Mouse (Mus musculus) spleen, embryonic (tissue): ENCODE data around the gene Lmo7.

Experiments used
- CTCF ChIA-PET: fragments of 350-600 bp; sonication (Branson Sonifier 250); formaldehyde crosslinking; loops from one replicate; lab custom pipeline; 2022; lab: Charles Lee

Lmo7 gene

GRCm38 (mm10) chr14:101836401-101836800, 106.6 kb downstream of the Lmo7 start:
- CTCF ChIA-PET: no interaction called here

- CTCF ChIA-PET: no interaction called here
Observed at GRCm38 (mm10) chr14:101837176-101837575, 107.4 kb downstream of the Lmo7 start.

DNA sequence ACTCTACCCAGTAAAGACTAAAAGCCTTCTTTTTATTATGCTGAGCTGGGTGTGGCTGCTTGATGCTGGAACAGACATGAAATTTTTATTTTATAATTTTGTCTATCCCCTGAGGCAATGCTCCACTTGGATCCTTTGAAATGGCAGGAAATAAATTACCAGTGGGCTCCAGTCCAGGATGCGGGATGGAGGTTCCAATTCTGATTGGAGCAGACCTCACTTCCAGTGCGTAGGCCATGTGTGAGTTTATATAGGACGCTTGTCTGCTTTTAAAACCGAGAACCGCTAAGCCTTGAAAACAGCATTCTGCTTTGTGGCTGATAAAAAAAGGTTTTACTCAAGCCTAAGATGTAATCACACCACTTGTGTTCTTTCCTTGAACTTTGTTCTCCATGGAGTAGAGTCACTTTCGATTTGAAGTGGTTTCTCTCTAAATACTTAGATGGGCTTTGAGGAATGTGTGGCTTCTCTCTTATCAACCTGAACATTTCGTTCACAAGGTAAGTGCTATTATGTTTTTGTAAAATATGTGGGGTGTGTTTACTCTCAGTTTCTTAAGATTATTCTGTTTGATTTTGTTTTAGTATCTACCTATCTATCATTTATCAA, 108.6 kb downstream of the Lmo7 start:
- CTCF ChIA-PET: no interaction called here

GRCm38 (mm10) chr14:101839771-101840731, 110.3 kb downstream of the Lmo7 start:
- CTCF ChIA-PET: no interaction called here

- CTCF ChIA-PET: no interaction called here
Observed at GRCm38 (mm10) chr14:101841271-101841670, 111.5 kb downstream of the Lmo7 start.

DNA sequence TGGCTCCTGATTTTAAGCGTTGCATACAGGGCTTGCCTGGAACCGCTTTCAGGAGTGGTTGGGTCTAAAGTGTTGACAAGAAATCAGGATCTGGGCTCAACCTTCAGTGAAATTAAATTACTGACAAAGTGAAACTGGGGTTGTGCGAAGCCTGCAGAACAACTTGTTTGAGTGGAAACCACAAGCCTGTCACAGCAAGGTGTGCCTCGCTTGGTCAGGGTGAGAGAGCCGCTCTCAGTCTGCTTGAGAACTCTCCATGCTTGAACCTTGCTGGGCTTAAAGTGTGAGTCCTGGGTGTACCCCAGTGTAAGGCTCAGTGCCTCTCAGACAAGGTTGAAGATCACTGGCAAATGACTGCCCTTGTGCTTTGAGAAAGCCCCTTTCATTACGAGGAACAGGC, 112.8 kb downstream of the Lmo7 start:
- CTCF ChIA-PET: no interaction called here

- CTCF ChIA-PET: no interaction called here
Observed at GRCm38 (mm10) chr14:101843443-101843842, 113.7 kb downstream of the Lmo7 start.

DNA sequence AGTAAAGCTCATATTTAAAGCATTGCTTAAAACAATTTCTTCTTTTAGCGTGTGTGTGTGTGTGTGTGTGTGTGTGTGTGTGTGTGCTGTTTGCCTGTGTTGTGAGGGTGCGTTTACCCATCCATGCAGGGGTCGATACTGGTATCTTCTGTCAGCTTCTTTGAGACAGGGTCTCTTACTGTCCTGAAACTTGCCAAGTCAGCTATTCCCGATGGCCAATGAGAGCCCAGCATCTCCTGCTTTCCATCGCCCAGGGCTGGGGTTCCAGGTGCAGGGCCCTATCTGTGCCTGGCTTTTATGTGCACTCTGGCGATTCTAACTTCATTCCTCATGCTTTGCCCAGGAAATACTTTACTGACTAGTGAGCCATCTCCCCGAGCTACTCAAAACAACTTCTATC, 114.7 kb downstream of the Lmo7 start:
- CTCF ChIA-PET: interaction anchor here (0.7 kb wide), 1 partner anchor 10 kb away, joined by 16 read pairs; no protein-coding TSS in a partner anchor

- CTCF ChIA-PET: no interaction called here
Observed at GRCm38 (mm10) chr14:101846097-101846882, 116.5 kb downstream of the Lmo7 start.

- CTCF ChIA-PET: no interaction called here
Observed at GRCm38 (mm10) chr14:101847520-101847919, 117.8 kb downstream of the Lmo7 start.

DNA sequence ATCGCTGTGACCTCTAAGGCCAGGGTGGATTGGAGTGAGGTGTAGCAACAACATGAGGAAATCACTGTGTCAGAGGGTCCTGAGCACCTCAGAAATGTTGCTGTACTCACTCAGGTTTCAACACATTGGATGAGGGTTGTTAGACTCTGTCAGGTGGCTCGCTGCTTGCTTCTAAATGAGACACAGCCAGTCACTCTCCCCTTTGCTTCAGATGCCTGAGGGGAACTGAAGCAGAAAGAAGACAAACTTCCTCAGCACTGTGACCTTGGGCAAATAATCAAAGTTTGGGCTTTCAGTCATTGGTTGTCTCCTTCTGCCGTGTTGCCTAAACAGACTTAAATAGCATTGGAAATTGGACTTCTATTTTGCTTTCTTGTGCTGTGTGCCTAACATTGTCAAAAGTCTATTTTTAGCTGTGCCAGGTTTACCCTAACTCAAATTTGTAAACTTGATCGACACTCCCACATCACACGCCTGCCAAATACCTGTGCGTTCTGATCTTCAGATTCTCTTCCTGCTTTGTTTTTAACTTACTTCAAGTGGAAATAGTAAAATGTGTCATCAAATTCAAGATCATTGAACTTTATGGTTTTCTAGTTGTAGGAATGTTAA, 122.9 kb downstream of the Lmo7 start:
- CTCF ChIA-PET: no interaction called here

- CTCF ChIA-PET: no interaction called here
Observed at GRCm38 (mm10) chr14:101853207-101853606, 123.5 kb downstream of the Lmo7 start.

GRCm38 (mm10) chr14:101853722-101854121, 124.0 kb downstream of the Lmo7 start:
- CTCF ChIA-PET: interaction anchor here (0.6 kb wide), 2 partner anchors 12 to 91 kb away, joined by 3 to 4 read pairs; no protein-coding TSS in a partner anchor

- CTCF ChIA-PET: interaction anchor here (0.6 kb wide), 2 partner anchors 11 to 90 kb away, joined by 3 to 4 read pairs; no protein-coding TSS in a partner anchor
Observed at GRCm38 (mm10) chr14:101854226-101854625, 124.5 kb downstream of the Lmo7 start.

DNA sequence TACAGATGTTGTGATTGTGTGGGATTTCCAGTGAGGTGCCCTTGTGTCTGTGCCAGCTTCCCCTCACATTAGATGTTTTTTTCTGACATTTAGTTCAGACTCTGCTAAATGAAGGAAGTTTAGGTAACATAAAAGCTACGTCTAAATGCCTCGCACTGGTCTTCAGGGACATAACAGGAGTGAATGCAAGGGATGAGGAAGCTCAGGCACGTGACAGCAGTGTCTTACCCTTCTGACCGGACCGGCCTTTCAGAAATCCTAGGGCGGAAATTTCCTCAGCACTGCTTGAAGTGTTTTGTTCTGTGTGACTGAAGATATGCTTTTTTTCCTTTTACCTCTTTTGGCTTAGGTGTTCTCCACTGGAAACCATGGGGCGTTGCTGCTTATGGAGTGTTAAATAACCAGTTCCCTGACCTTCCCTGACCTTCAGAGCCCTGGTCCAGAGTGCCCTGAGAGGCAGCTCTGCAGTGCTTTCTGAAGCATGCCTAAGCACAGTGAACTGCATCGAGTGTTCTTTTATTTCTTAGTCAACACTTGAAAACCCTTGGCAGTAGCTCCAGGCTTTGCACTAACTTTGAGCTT, 129.6 kb downstream of the Lmo7 start:
- CTCF ChIA-PET: no interaction called here

DNA sequence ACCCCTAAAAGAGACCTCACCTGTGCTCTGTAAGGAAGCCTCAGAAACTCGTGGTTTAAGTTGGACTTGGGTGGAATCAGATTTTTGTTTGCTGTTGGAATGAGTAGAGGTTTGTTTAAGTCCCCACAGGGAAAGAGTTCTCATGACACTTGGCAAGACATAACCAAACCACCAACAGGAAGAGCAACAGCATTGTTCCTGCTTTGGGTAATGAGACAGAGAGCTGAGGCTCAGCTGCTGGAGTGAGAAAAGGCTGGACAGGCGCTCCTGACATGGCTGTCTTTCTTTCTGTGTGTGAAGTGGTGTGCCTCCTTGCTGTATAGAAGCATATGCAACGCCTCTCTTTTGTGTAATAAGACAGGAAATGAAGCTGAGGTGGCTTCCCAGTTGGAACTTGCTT, 132.3 kb downstream of the Lmo7 start:
- CTCF ChIA-PET: no interaction called here

DNA sequence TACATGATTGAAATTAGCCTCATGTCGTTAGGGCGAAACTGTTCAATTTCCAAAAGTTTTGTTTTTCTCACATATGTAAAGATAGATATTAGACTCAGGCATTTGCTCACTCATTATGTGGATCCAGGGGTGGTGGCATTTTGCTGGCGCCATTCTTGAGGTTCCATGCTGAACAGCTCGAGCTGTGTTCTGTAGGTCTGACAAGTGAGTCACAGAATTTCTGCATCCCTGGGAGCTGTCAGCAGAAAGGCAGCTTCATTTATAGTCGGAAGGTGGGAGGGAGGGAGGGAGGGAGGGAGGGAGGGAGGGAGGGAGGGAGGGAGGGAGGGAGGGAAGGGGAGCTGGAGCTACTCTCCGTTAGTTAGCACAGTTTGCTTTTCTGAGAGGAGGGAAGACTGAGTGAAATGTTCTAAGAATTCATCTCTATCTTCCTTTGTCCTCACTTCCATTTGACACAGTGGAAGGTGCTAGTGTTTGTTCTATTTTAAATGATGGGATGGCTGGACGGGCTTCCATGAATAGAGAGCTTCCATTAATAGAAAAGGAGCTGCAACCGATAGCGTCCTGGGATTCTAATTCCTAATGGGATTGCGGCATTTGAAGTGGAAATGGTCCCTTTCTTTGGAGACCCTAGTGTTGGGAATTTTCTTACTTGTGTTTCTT, 137.4 kb downstream of the Lmo7 start:
- CTCF ChIA-PET: no interaction called here

DNA sequence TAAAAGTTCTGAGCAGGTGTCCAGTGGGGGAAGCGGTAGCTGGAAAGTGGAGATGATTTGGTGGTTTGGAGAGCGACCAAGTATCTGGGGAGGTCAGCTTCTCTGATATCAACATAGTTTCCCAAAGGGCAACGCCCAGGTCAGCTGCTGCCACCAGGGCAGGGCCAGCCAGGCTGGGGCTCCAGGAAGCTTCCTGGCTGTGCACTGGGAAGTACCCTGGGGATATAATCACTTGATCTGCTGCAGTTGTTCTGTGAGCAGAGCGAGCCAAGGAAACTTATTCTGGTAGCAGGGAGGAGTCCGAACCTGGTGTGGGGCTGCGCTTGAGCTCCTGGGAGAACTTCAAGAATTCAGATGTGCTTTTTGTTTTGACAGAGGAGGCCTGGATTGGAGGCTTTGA, 139.4 kb downstream of the Lmo7 start:
- CTCF ChIA-PET: no interaction called here

DNA sequence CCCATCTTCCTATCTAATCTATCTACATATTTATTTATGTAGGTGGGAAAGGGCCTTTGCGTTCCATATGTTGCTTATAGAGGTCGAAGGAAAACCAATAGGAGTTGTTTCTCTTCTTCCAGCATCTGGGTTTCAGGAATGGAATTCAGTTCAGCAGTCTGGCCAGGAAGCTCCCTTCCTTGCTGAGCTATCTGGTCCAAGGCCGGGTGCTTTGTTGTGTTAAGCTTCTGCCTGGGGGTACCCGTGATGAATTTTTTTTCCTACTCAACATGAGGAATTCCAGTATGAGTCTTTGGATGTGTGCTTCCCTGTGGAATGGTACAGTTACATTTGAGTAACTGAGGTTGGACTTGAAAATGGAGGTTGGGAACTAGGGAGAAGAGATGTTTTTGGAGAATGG, 139.9 kb downstream of the Lmo7 start:
- CTCF ChIA-PET: no interaction called here

DNA sequence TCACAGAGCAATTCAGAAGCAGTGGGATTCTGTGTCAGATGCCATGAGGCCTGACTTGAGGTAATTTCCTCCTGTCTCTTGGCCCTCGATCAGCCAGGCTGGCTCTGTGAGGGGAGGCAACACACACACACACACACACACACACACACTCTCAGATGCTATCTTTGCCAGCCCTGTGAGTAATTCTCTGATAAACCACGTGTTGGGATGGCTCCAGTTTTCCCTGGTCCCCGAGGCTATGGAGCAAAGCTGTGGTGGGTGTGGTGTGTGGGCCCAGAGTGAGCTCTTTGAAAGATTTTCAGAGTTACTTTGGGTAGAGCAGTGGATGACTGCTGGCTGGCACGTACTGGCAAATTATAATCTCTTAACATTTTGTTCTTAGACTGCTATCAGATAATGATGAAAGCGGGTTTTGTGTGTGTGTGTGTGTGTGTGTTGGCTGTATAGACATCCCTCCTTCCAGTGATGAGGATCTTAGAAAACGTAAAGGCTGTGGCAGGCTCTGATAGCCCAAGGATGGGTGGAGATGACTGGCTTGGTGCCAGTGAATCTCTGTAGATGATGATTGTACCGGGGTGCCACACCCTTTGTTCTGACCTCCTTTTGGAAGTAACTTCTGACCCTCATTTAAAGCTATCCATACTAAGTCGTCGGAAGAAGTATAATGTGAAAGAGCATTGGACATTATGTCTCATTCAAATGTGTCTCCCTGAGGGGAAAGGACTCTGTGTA, 140.6 kb downstream of the Lmo7 start:
- CTCF ChIA-PET: no interaction called here
